Comparison of ENCODE assay signal across 8 mouse cellular contexts in genomic region chr11:106961471-106962081, GRCm38 (mm10). TPM values are rescaled to one million over a fixed set of nuclear protein-coding genes. Genes with fewer than 3 reads are reported as not detected.
DNase-seq lines count a peak whose midpoint lies in the region; ATAC-seq and TF ChIP-seq lines count a peak whose summit lies in the region.
"Had no signal": no experiment of that assay in that cellular context is flagged by ENCODE, and none has a peak within 500 bp of the region (broad histone marks: within the 10 kb centered on the region; RNA-seq: fewer than 3 reads in every experiment).

No protein-coding gene starts in this region.

- H3K4me3 ChIP-seq in liver, adult 2 months (ENCODE audit: insufficient read depth, low read depth, low read length): no peak overlapping the region
- no peak overlapping the region for H3K4me3 ChIP-seq in cerebellum, adult 2 months (replicated peaks; ENCODE audit: insufficient read depth, low read depth, low read length)
- H3K4me3 ChIP-seq in hindbrain, embryonic 13.5 days: no peak overlapping the region
- H3K4me3 ChIP-seq: limb, embryonic 13.5 days had no signal

- peaks cover 14% of the 10 kb centered on the region; the same call in 1 of the 2 replicates for H3K4me1 ChIP-seq in liver, adult 2 months (ENCODE audit: control insufficient read depth, insufficient read depth, low read length)
- H3K4me1 ChIP-seq in cerebellum, adult 2 months (ENCODE audit: control insufficient read depth, insufficient read depth, low read length): no peaks in the 10 kb centered on the region
- H3K4me1 ChIP-seq in hindbrain, embryonic 13.5 days (replicated peaks): no peaks in the 10 kb centered on the region

- peak; percentile 51; the same call in 1 of the 2 replicates for ATAC-seq in neutrophil, adult 5-6 weeks (ENCODE audit: extremely low read depth, insufficient number of reproducible peaks, low FRiP score, poor library complexity, severe bottlenecking)
- no peak for ATAC-seq in hindbrain, embryonic 13.5 days (ENCODE audit: low FRiP score)

- no peak overlapping the region for H3K9ac ChIP-seq in liver, adult 2 months (ENCODE audit: low read depth, low read length)
- no peak overlapping the region for H3K9ac ChIP-seq in hindbrain, embryonic 13.5 days
- H3K9ac ChIP-seq: limb, embryonic 13.5 days had no signal

- H3K79me2 ChIP-seq in liver, adult 2 months (ENCODE audit: control insufficient read depth, insufficient read depth, low read length): no peaks in the 10 kb centered on the region

- no peak for TF ChIP-seq POLR2A in liver, adult 2 months (IDR thresholded peaks at IDR 0.05; ENCODE audit: extremely low read depth, insufficient read depth, low read length)
- TF ChIP-seq POLR2A in cerebellum, adult 2 months (IDR thresholded peaks at IDR 0.05; ENCODE audit: borderline replicate concordance, insufficient read depth, low read length): no peak

- H3K27me3 ChIP-seq in liver, adult 2 months (ENCODE audit: control insufficient read depth, insufficient read depth, low read length): no peaks in the 10 kb centered on the region
- no peaks in the 10 kb centered on the region for H3K27me3 ChIP-seq in cerebellum, adult 2 months (ENCODE audit: control insufficient read depth, insufficient read depth, low read length)
- H3K27me3 ChIP-seq in hindbrain, embryonic 13.5 days: no peaks in the 10 kb centered on the region
- H3K27me3 ChIP-seq: limb, embryonic 13.5 days had no signal

- no peak overlapping the region for H3K4me2 ChIP-seq in hindbrain, embryonic 13.5 days
- H3K4me2 ChIP-seq: limb, embryonic 13.5 days had no signal

- no peaks in the 10 kb centered on the region for H3K36me3 ChIP-seq in liver, adult 2 months (ENCODE audit: control insufficient read depth, insufficient read depth, low read length)
- no peaks in the 10 kb centered on the region for H3K36me3 ChIP-seq in hindbrain, embryonic 13.5 days
- H3K36me3 ChIP-seq: limb, embryonic 13.5 days had no signal

- WGBS in liver, adult 2 months: 80% methylated on average over 13 of the region's 13 CpGs
- whole genome bisulfite sequencing in cerebellum, adult 2 months: 82% methylated on average over 13 of the region's 13 CpGs
- 80% methylated on average over 13 of the region's 13 CpGs for WGBS in hindbrain, embryonic 13.5 days

- H3K9me3 ChIP-seq in hindbrain, embryonic 13.5 days: no peaks in the 10 kb centered on the region
- H3K9me3 ChIP-seq: limb, embryonic 13.5 days had no signal

- H3K27ac ChIP-seq in liver, adult 2 months (replicated peaks; ENCODE audit: insufficient read depth, low read depth, low read length): peak overlapping the region; percentile 13; the same call in 1 of the 2 replicates
- no peak overlapping the region for H3K27ac ChIP-seq in cerebellum, adult 2 months (ENCODE audit: insufficient read depth, low read length)
- no peak overlapping the region for H3K27ac ChIP-seq in hindbrain, embryonic 13.5 days
- H3K27ac ChIP-seq: limb, embryonic 13.5 days had no signal

- TF ChIP-seq CTCF in liver, adult 2 months (IDR thresholded peaks at IDR 0.05; ENCODE audit: low read depth, low read length): no peak
- no peak for TF ChIP-seq CTCF in cerebellum, adult 2 months (IDR thresholded peaks at IDR 0.05; ENCODE audit: borderline replicate concordance, insufficient read depth, low read depth, low read length)

- DNase-seq in CD4-positive helper T cell, adult 2 months (ENCODE audit: low read depth, low spot score): peak; percentile 83
- peak; percentile 95 for DNase-seq in adipocyte (ENCODE audit: low spot score)
- no peak for DNase-seq in liver, adult 2 months (ENCODE audit: extremely low read depth, low read depth, low spot score)
- no peak for DNase-seq in cerebellum, adult 2 months
- no peak for DNase-seq in cerebellum, adult 9-10 months

RNA-seq across cellular contexts. Expression of gene Kpna2, which starts 37.8 kb away (rescaled TPM):
- total RNA-seq in liver, adult 2 months (2014; rRNA removed): 28.0 and 32.2 TPM in 2 replicates
- polyA plus RNA-seq in liver, adult 2 months (2012; rRNA removed): 17.0 and 20.9 TPM in 2 replicates
- total RNA-seq in neutrophil, adult 5-6 weeks (2017): 22.2 and 27.1 TPM in 2 replicates
- polyA plus RNA-seq in cerebellum, adult 2 months (2012; rRNA removed): 30.1 and 32.2 TPM in 2 replicates
- 189 TPM in 2 replicates for polyA plus RNA-seq in hindbrain, embryonic 13.5 days (2015; fragmentation: Nextera tagmentation; extraction: Ambion mirVana)

RNA-seq across cellular contexts. Expression of gene Smurf2, which starts 41.1 kb away (rescaled TPM):
- total RNA-seq in liver, adult 2 months (2014; rRNA removed): 29.7 and 29.9 TPM in 2 replicates
- polyA plus RNA-seq in liver, adult 2 months (2012; rRNA removed): 6.4 and 7.2 TPM in 2 replicates
- 60.8 and 66.7 TPM in 2 replicates for total RNA-seq in neutrophil, adult 5-6 weeks (2017)
- 16.3 and 18.1 TPM in 2 replicates for polyA plus RNA-seq in cerebellum, adult 2 months (2012; rRNA removed)
- 14.8 and 15.7 TPM in 2 replicates for polyA plus RNA-seq in hindbrain, embryonic 13.5 days (2015; fragmentation: Nextera tagmentation; extraction: Ambion mirVana)

Comparison
In these comparisons a context has a peak if more than half of its experiments do, and no peak if none do; other contexts are left out.
1. DNase-seq: peak in CD4-positive helper T cell, adult 2 months (single experiment) and adipocyte (single experiment); none in liver, adult 2 months (single experiment), cerebellum, adult 2 months (0 of 2) and cerebellum, adult 9-10 months (single experiment).